Mouse (Mus musculus) spleen, adult 2 months (tissue): ENCODE measurements at regions not wholly inside any gene's neighbourhood (a gene's known extent, or its start where the extent isn't known, plus 50 kb on each side); places are given as distances from the start of the nearest gene placed in this dataset.

ENCODE experiments used
- CTCF ChIP-seq: fragments of 200-500 bp; IDR thresholded peaks from 2 replicates; pipeline ENCODE4 v1.5.1; 2011; ENCODE audit warnings: mild to moderate bottlenecking, inconsistent platforms; ENCODE audit not compliant: insufficient read depth, insufficient read length, insufficient replicate concordance; ENCODE audit errors: extremely low read depth
- POLR2A ChIP-seq: fragments of 200-500 bp; IDR thresholded peaks from 2 replicates; pipeline ENCODE4 v1.6.1; 2011; ENCODE audit warnings: low read depth, low read length, inconsistent platforms

DNA sequence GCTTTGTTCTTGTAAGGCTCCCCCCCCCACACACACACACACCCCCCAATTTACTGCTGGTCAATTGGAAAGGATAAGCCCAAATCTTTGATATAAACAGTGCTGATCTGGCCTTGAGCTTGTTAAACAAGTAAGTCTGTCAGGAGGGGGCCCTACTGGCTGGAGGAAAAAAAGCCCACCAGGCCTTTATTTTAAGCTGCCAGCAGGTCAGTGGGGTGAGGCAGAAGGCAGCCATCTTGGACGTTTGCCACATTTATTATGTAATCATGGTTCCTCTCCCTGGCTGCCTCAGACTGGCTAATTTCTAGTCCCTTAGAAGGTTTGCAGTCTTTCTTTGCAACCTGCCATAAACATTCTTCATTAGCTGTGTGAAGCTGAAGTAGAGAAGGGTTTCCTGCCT, 75.9 kb upstream of the Med14 start:
- no peak for TF ChIP-seq CTCF
- TF ChIP-seq POLR2A: no peak
